Mouse (Mus musculus): Measurements from ENCODE around the gene Tbk1.

Gene Tbk1

DNA sequence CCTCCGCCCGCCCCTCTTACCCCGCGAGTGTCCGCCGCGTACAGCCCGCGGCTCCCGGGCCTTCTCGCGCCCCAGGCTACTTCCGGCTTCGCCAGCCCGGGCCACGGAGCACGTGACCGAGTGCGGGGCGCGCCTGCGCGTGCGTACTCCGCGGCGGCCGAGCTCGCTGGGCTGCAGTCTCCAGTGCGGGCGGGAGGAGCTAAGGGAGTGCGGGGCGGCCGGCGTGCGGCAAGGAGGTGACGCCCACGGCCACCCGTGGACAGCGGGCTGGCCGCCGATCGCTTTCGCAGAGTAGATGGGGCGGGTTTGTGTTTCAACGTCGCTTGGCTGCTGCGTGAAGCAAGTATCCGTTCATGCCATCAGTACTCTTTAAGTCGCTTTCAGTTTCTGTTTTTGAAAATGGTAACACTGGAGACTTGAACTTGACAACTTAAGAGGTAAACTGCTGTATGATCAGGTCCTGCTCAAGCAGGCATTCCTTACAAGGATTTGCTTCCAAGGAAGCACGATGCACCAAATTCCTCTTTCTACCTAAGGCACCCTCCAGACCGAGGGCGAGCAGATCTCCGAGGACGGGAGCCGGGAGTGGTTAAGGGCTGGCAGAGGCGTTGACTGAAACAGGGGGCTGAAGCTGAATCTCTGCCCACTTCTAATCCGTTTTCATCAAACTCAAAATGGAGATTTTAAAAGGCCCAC is at the start of gene Tbk1:
Tbk1 (minus strand) TSS at position 113 of the 696 bp plus-strand sequence.
- peak; percentile 93 for DNase-seq

DNA sequence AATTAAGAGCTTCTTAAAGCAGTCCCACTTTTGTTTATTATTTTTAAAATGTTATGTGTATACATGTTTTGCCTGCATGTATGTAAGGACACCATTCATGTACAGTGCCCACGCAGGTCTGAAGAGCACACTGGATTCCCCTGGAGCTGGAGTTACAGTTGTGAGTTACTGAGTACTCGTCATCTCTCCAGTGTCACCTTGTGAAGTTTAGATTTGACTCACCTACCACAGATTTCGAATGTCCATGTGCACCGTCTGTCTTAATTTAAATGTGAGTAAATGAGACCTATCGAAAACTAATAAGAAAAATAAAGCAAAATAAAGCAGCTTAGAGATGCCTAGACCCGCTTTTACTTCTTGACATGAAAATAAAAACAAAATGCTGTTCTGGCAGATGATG is 49.7 kb upstream of the Tbk1 start:
- DNase-seq, result no peak

DNA sequence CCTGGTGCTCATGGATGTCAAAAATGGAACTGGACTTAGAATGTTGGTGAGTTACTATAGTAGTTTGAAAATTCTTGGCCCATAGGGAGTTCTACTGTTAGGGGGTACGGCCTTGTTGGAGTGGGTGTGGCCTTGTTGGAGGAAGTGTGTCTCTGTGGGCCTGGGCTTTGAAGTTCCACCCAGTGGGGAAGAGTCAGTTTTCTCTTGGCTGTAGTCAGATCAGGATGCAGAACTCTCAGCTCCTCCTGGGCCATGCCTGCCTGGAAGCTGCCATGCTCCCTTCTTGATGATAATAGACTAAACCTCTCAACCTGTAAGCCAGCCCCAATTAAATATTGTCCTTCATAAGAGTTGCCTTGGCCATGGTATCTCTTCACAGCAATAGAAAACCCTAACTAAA is 47.6 kb upstream of the Tbk1 start:
- DNase-seq, result no peak

DNA sequence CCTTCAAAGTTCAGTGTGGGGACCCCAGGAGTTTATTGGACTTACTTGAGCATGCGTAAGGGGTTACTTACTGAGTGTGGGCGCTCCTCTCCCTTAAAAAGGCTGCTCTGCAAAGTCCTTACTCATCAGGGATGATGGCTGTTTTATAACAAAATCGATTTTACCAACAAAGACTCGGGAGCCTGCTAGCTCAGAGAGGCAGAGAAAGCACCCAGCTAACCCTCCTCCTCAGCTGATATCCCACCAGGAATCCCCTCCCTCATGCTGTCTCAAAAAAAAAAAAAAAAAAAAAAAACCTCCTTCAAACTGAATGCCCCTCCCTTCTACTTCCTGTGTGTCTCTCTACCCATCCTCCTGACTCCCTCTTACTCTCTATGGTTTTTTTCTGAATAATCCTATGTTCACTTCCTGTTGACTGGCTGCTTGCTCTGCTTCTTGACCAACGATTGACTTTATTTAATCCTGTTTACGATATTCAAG is 42.0 kb upstream of the Tbk1 start:
- DNase-seq, result no peak

DNA sequence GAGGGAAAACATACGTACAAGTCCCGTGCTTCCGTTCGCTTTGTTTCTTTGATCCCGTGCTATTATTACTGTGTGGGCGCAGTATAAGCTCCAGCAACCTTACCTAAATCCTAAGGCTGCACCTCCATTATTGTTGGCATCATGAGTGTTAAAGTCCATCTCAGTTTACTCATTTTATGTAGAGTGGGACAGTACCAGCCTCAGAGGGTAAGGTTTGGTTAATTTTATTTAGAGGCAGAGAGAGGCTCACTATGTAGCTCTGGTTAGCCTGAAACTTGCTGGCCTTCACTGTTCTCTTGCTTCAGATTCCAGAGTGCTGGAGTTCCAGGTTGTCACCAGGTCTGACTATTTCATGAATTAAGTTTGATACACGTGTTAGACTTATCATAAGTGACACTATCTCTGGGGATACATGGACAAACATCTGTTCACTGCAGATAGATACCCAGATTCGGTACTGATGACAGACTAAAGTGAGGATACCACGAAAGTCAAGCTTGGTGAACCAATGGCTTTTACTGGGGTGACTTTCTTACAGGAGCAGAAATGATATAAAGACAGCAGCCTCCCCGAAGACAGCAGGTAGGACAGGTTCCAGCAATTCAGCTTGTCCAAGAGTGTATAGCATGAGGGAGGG is 40.7 kb upstream of the Tbk1 start:
- DNase-seq, result no peak

DNA sequence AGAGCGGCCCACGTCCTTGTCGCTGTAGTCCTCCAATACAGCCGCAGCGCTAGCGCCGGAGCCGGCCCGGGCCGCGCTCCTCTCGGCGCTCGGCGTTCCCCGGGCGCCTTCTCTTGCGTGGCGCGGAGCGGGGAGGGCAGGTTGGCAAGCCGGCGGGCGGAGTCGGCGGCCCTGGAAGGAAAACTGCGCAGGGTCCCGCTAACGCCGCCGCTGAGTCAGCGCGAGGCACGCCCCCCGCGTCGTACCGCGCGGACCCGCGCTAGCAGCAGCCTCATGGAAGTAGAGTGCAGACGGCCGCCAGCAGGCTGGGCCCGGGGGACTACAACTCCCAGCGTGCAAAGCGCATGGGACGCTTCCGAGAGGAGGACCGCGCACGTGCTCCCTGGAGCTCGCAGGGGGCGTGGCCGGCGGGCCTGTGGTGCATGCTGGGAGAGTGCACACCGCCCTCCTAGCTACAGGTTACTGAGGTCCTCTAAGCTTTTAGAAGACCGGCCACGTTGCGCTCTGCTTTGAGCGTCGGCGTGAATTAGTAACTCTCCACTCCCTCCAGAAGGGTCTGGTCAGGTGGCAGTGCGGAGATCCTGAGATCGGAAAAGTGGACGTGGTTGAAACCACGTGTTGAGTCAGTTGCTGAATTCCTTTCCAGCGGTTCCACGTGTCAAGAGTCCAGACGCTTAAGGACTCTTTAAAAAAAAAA is 39.7 kb upstream of the Tbk1 start, which contains the start of gene Xpot:
Xpot (minus strand) TSS at position 147 of the 697 bp plus-strand sequence.
- peak; percentile 97 for DNase-seq

DNA sequence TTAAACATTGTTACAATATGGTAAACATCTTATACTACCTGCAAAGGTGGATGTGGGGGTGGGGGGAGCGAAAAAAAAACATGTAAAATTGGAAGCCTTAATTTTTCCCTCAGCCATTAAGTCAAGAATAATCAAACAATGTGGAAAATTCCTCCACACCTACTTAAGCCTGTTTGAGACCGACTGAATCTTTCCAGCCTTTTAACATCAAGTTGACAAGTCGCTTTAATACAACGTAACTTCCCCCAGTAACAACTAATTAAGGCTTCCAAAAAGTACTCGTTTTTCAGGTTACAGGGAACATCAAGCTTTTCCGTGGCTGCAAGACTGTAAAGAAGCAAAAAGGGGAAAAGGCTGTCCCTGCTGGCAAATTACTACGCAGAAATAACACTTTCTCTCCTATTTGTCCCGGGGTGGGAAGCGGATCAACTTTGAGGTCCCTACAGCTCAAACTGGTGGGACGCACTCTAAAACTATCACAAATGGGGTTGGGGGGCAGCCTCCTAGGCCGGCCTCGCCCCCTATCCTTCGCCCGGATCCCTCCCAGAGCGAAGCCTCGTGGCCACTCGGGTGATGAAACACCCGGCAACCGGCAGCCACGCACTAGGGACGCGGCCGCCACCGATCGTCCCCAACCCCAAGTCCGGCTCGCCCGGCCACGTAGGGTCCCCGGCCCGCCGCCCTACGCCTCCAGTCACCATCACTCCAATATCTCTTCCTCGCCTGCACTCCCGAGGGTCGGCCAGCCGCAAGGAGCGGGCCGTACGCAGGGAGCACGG is 39.0 kb upstream of the Tbk1 start:
- DNase-seq, result no peak

DNA sequence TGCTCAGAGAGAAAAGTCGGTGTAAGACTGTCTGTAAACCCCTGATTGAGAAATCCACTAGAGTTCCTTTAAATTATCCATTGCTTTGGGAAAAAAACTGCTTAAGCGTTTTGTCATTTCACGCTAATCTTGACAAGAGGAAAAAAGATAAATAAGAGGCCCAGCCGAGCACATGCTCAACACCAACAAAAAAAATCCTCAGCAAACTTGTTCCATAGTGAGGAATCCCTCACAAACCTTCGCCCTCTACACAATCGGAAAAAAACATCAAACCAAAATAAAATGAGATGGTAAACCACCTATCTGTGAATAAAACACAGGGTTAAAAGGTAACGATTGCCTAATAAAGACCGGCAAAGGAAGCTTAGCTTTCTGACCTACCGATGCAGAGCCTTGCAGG is 38.4 kb upstream of the Tbk1 start:
- DNase-seq, result no peak

DNA sequence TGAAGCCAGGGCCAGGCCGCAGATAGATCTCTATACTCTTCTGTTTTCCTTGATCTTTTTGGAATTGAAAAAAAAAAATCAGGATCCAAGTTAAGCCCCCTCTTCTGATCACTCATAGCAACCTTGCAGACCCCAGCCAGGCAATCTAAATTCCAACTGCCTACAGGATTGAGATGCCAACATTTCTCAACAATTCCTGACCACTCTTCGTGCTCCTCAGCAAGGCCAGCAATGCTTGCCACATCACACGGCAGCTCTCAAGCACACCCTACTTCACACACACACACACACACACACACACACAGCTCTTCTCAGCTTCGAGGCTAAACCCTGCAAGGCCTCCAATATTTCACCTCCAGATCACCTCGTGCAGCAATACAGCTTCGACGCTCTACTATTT is 37.1 kb upstream of the Tbk1 start:
- no peak for DNase-seq

DNA sequence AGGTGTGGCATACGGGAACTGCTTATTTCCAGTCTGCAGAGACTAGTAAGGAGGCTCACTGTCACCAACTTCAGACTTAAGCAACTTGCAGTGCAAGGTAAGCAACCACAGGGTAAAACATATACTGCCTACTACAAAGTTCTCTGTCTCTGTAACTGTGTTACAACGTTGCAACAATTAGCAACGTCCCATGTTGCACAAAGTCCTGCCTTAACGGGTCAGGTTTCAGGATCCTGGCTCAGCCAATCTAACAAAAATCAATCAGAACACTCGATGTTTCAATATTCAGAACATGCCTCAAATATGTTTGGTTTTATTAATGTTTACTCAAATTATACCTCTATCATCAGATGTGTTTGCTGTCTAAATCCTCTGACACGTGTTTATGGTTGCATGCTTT is 35.8 kb upstream of the Tbk1 start:
- DNase-seq, result no peak

DNA sequence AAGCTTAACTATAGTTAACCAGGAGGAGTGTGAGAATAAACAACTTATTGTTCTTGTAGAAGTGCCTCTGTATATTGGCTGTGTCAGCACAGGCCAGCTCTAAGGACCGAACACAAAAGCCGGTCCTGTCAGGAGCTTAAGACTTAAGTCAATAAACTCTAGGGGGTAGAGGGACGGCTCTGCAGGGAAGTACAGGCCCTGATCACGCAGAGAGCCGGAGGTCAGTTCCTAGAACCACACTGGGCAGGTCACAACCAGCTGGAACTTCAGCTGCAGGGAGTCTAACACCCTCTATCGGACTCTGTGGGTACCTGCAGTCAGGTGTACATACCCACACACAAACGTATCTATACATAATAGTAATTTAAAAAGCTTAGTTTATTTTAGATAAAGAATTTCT is 29.3 kb upstream of the Tbk1 start:
- no peak for DNase-seq

DNA sequence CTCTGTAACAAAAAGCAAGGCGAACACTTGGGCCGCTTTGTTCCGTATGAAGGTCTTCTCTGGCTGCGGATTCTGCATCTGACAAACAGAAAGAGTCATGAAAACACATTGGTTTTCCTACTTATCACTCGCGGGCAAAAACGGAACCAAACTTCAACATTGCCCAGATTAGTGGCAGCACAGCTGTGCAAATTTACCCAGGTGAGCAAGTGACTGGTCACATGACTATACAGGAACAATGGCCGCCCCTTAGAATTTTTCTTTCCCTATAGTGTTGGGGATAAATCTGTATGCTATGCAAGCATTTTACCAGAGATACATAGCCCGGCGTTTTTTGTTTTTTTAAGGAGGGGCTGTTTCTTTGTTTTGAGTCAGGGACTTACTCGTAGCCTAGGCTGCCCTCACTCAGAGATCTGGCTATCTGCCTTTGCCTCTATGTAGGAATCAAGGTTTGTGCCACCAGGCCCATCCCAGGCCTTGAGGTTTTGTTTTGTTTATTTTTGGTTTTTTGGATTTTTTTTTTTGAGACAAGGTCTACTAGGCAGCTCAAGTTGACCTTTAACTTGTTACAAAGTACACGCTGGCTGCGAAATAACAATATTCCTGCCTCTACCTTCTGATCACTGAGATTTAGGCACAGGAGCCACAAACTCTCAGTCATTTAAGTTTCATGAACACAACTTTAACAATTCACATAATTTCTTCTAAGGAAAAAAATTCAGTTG is 28.7 kb upstream of the Tbk1 start:
- no peak for DNase-seq

DNA sequence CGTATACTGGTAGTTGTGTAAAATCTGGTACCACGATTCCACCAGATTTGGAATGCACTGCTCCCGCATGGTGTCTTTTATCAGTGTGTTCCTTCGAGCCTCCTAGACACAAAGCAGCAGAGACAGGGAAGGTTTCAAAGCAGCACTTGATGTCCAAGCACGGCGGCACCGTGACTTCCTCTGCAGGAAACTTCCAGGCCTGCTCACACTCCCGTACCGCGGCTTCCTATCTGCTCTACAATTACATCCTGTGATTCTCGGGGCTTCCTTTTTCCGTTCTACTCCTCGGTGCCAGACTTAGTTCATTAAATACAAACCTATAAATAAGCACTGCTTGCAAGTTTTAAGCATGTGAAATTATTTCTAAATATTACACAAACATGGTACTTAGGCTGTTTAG is 27.0 kb upstream of the Tbk1 start:
- DNase-seq, result no peak

DNA sequence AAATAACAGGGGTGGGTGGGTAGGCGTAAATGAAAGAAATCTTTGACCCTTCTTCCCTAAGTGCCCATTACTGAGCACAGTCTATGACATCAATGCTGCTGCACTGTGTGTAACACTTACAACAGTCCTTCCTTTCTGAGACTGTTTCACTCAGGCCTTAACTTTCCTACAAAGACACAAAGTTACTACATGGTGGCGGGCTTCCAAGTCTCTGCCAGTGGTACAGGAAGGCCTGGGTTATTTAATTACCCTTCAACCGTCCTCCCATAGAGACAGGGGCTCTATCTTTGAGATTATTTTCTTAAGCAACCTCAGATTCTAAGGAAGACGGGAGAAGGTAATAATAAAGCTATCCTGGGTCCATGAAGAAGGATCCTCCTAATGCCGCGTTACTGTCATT is 25.9 kb upstream of the Tbk1 start:
- no peak for DNase-seq

DNA sequence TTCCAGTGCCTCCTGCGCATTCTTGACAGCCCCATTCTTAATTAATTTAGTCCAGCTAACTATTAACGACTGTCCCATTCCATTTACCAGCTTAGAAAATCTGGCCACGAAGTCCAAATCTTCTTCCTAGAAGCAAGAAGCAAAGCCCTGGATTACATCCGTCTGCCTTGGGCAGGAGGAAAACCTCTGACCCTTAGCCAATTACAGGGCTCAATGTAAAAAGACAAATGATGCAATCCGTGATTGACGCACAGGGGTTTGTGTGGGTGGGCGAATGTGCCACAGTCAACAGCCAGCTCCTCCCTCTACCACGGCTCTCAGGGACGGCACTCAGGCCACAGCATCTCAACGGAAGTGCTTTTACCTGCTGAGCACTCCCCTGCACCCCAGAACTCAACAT is 25.0 kb upstream of the Tbk1 start:
- no peak for DNase-seq

DNA sequence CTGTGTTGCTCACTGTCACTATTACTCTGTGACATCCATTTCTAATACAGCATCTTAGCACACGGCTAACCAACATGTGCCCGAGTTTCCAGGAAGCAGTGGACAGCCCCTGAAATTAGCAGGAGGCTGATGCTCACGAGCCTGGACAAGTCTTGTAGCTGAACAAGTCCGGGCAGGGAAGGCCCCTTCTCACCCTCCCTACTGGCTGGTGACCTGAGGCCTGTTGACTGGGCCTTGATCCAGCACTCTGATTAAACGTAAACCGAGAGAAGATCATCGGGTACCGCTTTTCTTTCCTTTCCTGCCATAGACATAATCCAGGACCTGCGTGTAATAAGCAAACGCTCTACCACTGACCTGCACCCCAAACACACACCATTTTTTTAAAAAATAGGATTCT is 21.6 kb upstream of the Tbk1 start:
- no peak for DNase-seq

DNA sequence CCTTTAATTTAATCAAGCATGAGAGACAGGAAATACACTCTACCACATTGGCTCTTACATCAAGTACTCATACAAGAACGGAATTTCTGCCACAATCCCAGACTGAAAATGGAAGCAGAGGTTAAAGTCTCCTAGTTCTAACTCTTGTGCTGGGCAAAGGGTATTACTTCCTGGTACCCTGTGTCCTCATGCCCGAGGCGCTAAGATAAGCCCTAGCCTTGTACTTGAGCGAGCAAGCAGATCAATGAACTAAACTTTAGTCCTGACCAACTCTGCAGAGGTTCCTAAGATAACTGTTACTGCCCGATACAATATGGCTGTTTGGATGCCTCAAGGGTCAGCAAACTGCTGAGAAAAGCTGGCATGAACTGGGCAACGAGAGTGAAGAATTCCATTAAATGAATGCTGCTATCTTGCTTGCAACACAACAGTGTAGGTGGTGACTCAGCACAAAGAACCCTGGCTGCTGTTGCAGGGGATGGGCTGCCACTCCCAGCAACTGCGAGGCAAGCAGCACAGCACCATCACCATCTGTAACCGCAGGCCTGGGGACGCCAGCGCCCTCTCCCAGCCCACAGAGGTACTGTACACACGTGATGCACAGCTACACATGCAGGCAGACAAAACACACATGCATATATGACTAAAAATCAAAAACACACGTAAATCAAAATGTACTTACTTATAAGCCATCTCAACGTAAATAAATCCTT is 18.2 kb upstream of the Tbk1 start:
- no peak for DNase-seq

DNA sequence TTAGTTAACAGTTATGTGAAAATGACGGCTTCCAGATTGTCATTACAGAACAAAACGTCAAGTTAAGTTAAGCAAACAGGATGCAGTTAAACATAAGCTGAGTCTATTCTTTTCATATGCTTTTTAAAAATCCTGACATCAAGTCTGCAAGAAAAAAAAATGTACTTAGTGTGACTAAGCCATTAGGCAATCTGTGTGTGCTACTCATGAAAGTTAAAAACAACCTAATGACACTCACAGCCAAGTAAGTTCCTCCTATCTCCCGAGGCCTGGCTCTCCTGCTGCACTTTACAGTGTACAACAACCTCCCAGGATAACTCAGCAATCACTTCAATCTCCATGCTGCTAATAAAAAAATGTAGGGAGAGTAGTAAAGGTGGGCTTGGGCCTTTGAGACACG is 17.0 kb upstream of the Tbk1 start:
- no peak for DNase-seq

DNA sequence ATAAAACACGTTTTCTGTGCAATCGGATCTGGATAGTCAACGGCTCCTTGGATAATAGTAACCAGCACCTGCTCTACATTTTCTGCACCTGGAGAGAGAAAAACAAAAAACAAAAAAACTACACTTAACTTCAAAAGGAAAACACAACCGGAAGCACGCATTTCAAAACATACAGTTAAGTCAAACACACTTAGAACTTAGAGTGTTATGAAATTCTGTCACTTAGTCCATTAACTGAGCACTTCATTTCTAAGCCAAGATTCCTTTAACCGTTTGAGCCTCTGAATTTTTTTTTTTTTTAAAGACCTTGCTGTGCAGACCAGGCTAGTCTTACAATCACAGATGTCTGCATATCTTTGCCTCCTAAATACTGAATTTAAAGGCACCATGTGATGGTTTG is 14.7 kb upstream of the Tbk1 start:
- no peak for DNase-seq

DNA sequence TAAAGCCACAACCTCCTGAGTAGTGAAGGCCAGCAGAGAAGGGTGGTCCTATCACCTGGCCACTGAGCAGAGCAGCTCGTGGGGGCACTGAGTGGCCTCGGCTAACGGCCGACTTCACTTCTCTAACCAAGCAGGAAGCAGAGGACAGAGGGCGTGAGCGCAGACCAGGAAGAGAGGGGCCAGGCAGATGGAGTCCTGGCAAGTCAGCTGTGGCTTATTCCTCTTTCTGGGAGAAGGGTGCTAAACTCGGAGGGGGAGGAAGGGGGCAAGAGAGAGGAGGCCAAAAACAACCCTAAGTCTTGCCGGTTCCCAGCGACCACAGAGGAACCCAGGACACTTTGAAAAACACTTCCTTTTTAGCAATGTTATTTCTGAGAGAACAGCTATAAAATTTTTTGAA is 10.0 kb upstream of the Tbk1 start:
- DNase-seq, result no peak

DNA sequence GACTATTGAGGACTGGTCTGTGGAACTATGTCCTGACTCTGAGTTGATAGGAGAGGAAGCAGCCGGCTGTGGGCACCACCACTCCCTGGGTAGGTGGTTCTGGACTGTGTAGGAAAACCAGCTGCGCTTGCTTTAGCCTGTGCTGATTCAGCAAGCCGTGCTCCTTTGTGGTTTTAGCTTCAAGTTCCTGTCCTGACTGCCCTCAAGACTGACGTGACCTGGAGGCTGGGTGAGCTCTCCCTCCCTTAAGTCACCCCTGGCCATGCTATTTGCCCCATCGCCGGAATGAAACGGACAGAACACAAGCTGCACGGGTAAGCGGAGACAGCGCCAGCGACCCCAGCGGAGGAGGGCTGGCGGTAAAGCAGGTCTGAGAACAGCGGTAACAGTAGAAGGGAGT is 4.5 kb upstream of the Tbk1 start:
- DNase-seq, result no peak

DNA sequence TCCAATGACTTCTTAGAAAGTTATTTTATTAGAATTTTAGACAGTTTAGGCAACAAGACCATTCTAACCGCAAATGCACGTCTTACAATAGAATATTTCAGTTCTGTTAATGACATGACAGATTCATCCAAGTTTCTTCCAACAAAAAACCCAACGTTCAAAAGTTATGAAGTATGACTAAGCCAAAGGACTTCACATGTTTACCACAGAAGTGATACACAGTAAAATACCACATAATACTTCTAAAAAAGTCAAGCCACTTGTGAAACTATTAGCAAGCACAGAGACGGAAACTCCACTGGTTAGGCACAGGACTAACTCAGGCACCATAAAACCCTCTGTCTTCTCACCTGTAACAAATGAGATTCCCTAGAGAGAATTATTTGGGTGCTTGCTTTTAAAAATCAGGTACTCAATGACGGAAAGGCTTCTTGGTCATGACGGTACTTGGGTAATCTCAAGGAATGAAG is 819 bp upstream of the Tbk1 start:
- no peak for DNase-seq
